ENCODE assay signal across 16 mouse cellular contexts in genomic region chr14:60659498-60659897, GRCm38 (mm10). TPM values are rescaled to one million over a fixed set of nuclear protein-coding genes. Genes with fewer than 3 reads are reported as not detected.
DNase-seq lines count a peak whose midpoint lies in the region; ATAC-seq and TF ChIP-seq lines count a peak whose summit lies in the region.
"Had no signal": no experiment of that assay in that cellular context is flagged by ENCODE, and none has a peak within 500 bp of the region (broad histone marks: within the 10 kb centered on the region; RNA-seq: fewer than 3 reads in every experiment).

No protein-coding gene starts in this region.

- H3K9ac ChIP-seq in hindbrain, postnatal 0 days (replicated peaks; ENCODE audit: low read length): no peak overlapping the region
- H3K9ac ChIP-seq in hindbrain, embryonic 11.5 days (ENCODE audit: low read depth, low read length): no peak overlapping the region
- H3K9ac ChIP-seq in forebrain, embryonic 16.5 days (replicated peaks; ENCODE audit: low read depth, low read length): no peak overlapping the region
- H3K9ac ChIP-seq: embryonic facial prominence, embryonic 13.5 days; heart, embryonic 15.5 days; limb, embryonic 15.5 days had no signal

- no peak for TF ChIP-seq CTCF in hindbrain, postnatal 0 days (IDR thresholded peaks at IDR 0.05; ENCODE audit: low read depth)

- H3K27ac ChIP-seq in hindbrain, postnatal 0 days: no peak overlapping the region
- no peak overlapping the region for H3K27ac ChIP-seq in hindbrain, embryonic 11.5 days (ENCODE audit: low read depth, low read length)
- H3K27ac ChIP-seq in forebrain, embryonic 16.5 days (ENCODE audit: low read length): no peak overlapping the region
- H3K27ac ChIP-seq: embryonic facial prominence, embryonic 13.5 days; heart, embryonic 15.5 days; limb, embryonic 15.5 days had no signal

- no peaks in the 10 kb centered on the region for H3K27me3 ChIP-seq in hindbrain, postnatal 0 days (ENCODE audit: insufficient read depth, low read length)
- H3K27me3 ChIP-seq in hindbrain, embryonic 11.5 days (ENCODE audit: control insufficient read depth, insufficient read depth, low read length): 0 out of 2 replicates have a peak, but pooled peaks cover 2% of the 10 kb centered on the region
- H3K27me3 ChIP-seq in forebrain, embryonic 16.5 days (replicated peaks; ENCODE audit: control insufficient read depth, insufficient read depth, low read length): no peaks in the 10 kb centered on the region
- H3K27me3 ChIP-seq: embryonic facial prominence, embryonic 13.5 days; heart, embryonic 15.5 days; limb, embryonic 15.5 days had no signal

- 59% methylated on average over 8 of the region's 8 CpGs for WGBS in hindbrain, postnatal 0 days
- WGBS in hindbrain, embryonic 11.5 days: 93% methylated on average over 8 of the region's 8 CpGs
- 60% methylated on average over 8 of the region's 8 CpGs for WGBS in forebrain, embryonic 16.5 days

- DNase-seq in hindbrain, postnatal 0 days (ENCODE audit: low spot score): peak; percentile 60
- DNase-seq in hindbrain, embryonic 11.5 days (ENCODE audit: low spot score): no peak
- DNase-seq in frontal cortex, postnatal 14 days (ENCODE audit: low spot score in 2 of 2): peak; percentile 62 to 65
- DNase-seq in layer of hippocampus, postnatal 14 days (ENCODE audit: low spot score in 2 of 2): peak; percentile 68 to 84
- peak; percentile 86 for DNase-seq in right cerebral cortex, adult 18-20 months
- DNase-seq in ovary, postnatal 36 days (ENCODE audit: low spot score): no peak
- DNase-seq: adrenal gland, adult 2 months; lung, postnatal 14 days; thymus, postnatal 25 days had no signal

- no peaks in the 10 kb centered on the region for H3K36me3 ChIP-seq in hindbrain, postnatal 0 days (ENCODE audit: insufficient read depth, low read length)
- H3K36me3 ChIP-seq in hindbrain, embryonic 11.5 days (ENCODE audit: control insufficient read depth, insufficient read depth, low read length): no peaks in the 10 kb centered on the region
- H3K36me3 ChIP-seq in forebrain, embryonic 16.5 days (ENCODE audit: control insufficient read depth, insufficient read depth): no peaks in the 10 kb centered on the region
- H3K36me3 ChIP-seq: embryonic facial prominence, embryonic 13.5 days; heart, embryonic 15.5 days; limb, embryonic 15.5 days had no signal

- no peaks in the 10 kb centered on the region for H3K9me3 ChIP-seq in hindbrain, postnatal 0 days (ENCODE audit: low read length)
- no peaks in the 10 kb centered on the region for H3K9me3 ChIP-seq in hindbrain, embryonic 11.5 days (ENCODE audit: control insufficient read depth, low read length)
- H3K9me3 ChIP-seq in forebrain, embryonic 16.5 days (ENCODE audit: control insufficient read depth, low read length): no peaks in the 10 kb centered on the region
- H3K9me3 ChIP-seq: embryonic facial prominence, embryonic 13.5 days; heart, embryonic 15.5 days; limb, embryonic 15.5 days had no signal

- no peak overlapping the region for H3K4me3 ChIP-seq in hindbrain, postnatal 0 days (ENCODE audit: low read length)
- no peak overlapping the region for H3K4me3 ChIP-seq in hindbrain, embryonic 11.5 days (ENCODE audit: low read depth, low read length)
- H3K4me3 ChIP-seq in forebrain, embryonic 16.5 days (replicated peaks; ENCODE audit: low read length): no peak overlapping the region
- H3K4me3 ChIP-seq: embryonic facial prominence, embryonic 13.5 days; heart, embryonic 15.5 days; limb, embryonic 15.5 days had no signal

- peak; percentile 50 for ATAC-seq in hindbrain, postnatal 0 days
- ATAC-seq in hindbrain, embryonic 11.5 days (ENCODE audit: low FRiP score): no peak
- ATAC-seq in megakaryocyte-erythroid progenitor cell, adult 5-6 weeks (replicated peaks; ENCODE audit: low FRiP score, low TSS enrichment, poor library complexity, severe bottlenecking): no peak
- no peak for ATAC-seq in forebrain, embryonic 16.5 days
- ATAC-seq: CD4-positive, CD25-positive, alpha-beta regulatory T cell, adult 4 months; hindbrain, embryonic 16.5 days had no signal

- no peak overlapping the region for H3K4me2 ChIP-seq in hindbrain, postnatal 0 days (ENCODE audit: low read depth, low read length)
- no peak overlapping the region for H3K4me2 ChIP-seq in hindbrain, embryonic 11.5 days (replicated peaks; ENCODE audit: low read depth, low read length)
- no peak overlapping the region for H3K4me2 ChIP-seq in forebrain, embryonic 16.5 days (ENCODE audit: low read length)
- H3K4me2 ChIP-seq: embryonic facial prominence, embryonic 13.5 days; heart, embryonic 15.5 days; limb, embryonic 15.5 days had no signal

- H3K4me1 ChIP-seq in hindbrain, postnatal 0 days (ENCODE audit: insufficient read depth, low read length): peaks cover 11% of the 10 kb centered on the region; the same call in 1 of the 2 replicates
- no peaks in the 10 kb centered on the region for H3K4me1 ChIP-seq in hindbrain, embryonic 11.5 days (replicated peaks; ENCODE audit: control insufficient read depth, insufficient read depth, low read length)
- H3K4me1 ChIP-seq in forebrain, embryonic 16.5 days (replicated peaks; ENCODE audit: control insufficient read depth, insufficient read depth, low read length): peaks cover 30% of the 10 kb centered on the region

RNA-seq across cellular contexts. Expression of gene Spata13, which starts 25.7 kb away (rescaled TPM):
- 34.1 and 39.8 TPM in 2 replicates for total RNA-seq in hindbrain, postnatal 0 days (2014; rRNA removed)
- 16.5 and 17.0 TPM in 2 replicates for polyA plus RNA-seq in hindbrain, postnatal 0 days (2015; fragmentation: Nextera tagmentation; extraction: Ambion mirVana)
- 58.8 and 73.2 TPM in 2 replicates for polyA plus RNA-seq in hindbrain, embryonic 11.5 days (2014; fragmentation: Nextera tagmentation; extraction: Ambion mirVana)
- 10 to 100 TPM; 25.2 to 30.5 TPM for total RNA-seq in layer of hippocampus, postnatal 14 days (2021)
- 1.7 and 2.7 TPM in 2 replicates for total RNA-seq in megakaryocyte-erythroid progenitor cell, adult 5-6 weeks (2014; fragmentation: Nextera tagmentation)
- 3.0 and 3.4 TPM in 2 replicates for total RNA-seq in megakaryocyte-erythroid progenitor cell, adult 5-6 weeks (2017)
- polyA plus RNA-seq in forebrain, embryonic 16.5 days (2015; fragmentation: Nextera tagmentation; extraction: Ambion mirVana): 41.4 and 41.8 TPM in 2 replicates

Comparison
In these comparisons a context has a peak if more than half of its experiments do, and no peak if none do; other contexts are left out.
1. DNase-seq: peak in hindbrain, postnatal 0 days (single experiment), frontal cortex, postnatal 14 days (2 of 2), layer of hippocampus, postnatal 14 days (2 of 2) and right cerebral cortex, adult 18-20 months (single experiment); none in hindbrain, embryonic 11.5 days (single experiment) and ovary, postnatal 36 days (single experiment).